Comparison of ENCODE assay signal across 17 mouse cellular contexts in the genomic region with DNA sequence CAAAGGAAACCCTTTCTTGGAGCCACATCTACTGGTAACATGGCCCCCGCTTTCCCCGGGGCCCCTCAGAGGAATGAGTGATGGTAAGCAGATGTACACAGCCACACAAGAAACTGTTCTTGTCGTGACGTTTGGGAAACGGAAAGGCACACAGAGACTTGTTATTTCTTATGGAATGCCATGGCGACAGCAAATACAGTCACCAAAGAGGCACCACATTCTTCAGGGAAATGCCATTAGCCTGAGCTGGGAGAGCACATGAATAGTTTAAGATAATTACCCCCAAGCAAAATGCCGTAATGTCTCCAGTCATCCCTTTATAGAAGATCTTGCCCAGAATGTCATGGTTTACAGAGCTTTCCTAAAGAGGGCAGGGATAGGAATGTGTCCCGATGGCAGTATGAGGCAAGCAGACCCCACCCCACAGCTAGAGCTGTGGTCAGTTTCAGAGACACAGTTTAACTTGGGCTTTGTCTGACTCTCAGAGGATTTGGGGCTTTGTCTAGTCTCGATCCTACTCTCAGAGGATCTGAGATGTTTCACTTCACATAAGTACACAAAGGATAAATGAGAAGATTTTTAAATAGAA.
A peak's percentile ranks its signal among the peaks of the same experiment; 100 is the strongest.
DNase-seq lines count a peak whose midpoint lies in the region; ATAC-seq and TF ChIP-seq lines count a peak whose summit lies in the region.
"Had no signal": no experiment of that assay in that cellular context is flagged by ENCODE, and none has a peak within 500 bp of the region (broad histone marks: within the 10 kb centered on the region; RNA-seq: fewer than 3 reads in every experiment).

No protein-coding gene starts in this region.

- WGBS in heart, embryonic 16.5 days: 34% methylated on average over 9 of the region's 9 CpGs
- 59% methylated on average over 9 of the region's 9 CpGs for WGBS in midbrain, embryonic 13.5 days
- WGBS in midbrain, embryonic 15.5 days: 57% methylated on average over 9 of the region's 9 CpGs

- ATAC-seq in heart, embryonic 16.5 days (replicated peaks; ENCODE audit: extremely low read depth, insufficient read depth, low FRiP score): no peak
- ATAC-seq in midbrain, embryonic 13.5 days: no peak
- ATAC-seq in midbrain, embryonic 15.5 days (replicated peaks): no peak
- ATAC-seq: inflammation-experienced regulatory T-cells, adult 6 months had no signal

- no peak for TF ChIP-seq POLR2A in brain, embryonic 14.5 days (IDR thresholded peaks at IDR 0.05; ENCODE audit: borderline replicate concordance, extremely low read depth, insufficient read depth, insufficient read length, poor library complexity, severe bottlenecking)

- TF ChIP-seq CTCF in brain, embryonic 14.5 days (IDR thresholded peaks at IDR 0.05; ENCODE audit: borderline replicate concordance, extremely low read depth, insufficient read depth, insufficient read length): no peak

- H3K9ac ChIP-seq in heart, embryonic 16.5 days (ENCODE audit: low read length): peak overlapping the region; percentile 22; the same call in 1 of the 2 replicates
- H3K9ac ChIP-seq in midbrain, embryonic 13.5 days (replicated peaks): no peak overlapping the region
- no peak overlapping the region for H3K9ac ChIP-seq in midbrain, embryonic 15.5 days
- H3K9ac ChIP-seq: forebrain, embryonic 12.5 days; liver, embryonic 14.5 days had no signal

- peaks cover 26% of the 10 kb centered on the region for H3K4me1 ChIP-seq in heart, embryonic 16.5 days (ENCODE audit: control insufficient read depth, insufficient read depth, low read length)
- H3K4me1 ChIP-seq in midbrain, embryonic 13.5 days (replicated peaks): peaks cover 38% of the 10 kb centered on the region
- peaks cover 33% of the 10 kb centered on the region for H3K4me1 ChIP-seq in midbrain, embryonic 15.5 days

- H3K4me3 ChIP-seq in heart, embryonic 16.5 days (ENCODE audit: low read length): no peak overlapping the region
- H3K4me3 ChIP-seq in midbrain, embryonic 13.5 days (replicated peaks): no peak overlapping the region
- H3K4me3 ChIP-seq in midbrain, embryonic 15.5 days: no peak overlapping the region
- H3K4me3 ChIP-seq: forebrain, embryonic 12.5 days; heart, adult 2 months had no signal

- no peaks in the 10 kb centered on the region for H3K36me3 ChIP-seq in heart, embryonic 16.5 days (ENCODE audit: control insufficient read depth, insufficient read depth)
- H3K36me3 ChIP-seq in midbrain, embryonic 13.5 days: 0 out of 2 replicates have a peak, but pooled peaks cover 6% of the 10 kb centered on the region
- H3K36me3 ChIP-seq in midbrain, embryonic 15.5 days (replicated peaks): no peaks in the 10 kb centered on the region

- DNase-seq in heart, postnatal 4 days: no peak
- DNase-seq in brain, embryonic 14.5 days (ENCODE audit: low read depth): peak; percentile 39
- DNase-seq in hindlimb bud, embryonic 11.5 days (ENCODE audit: extremely low spot score, low read depth, low spot score): peak; percentile 10
- DNase-seq in cerebellum, adult 9-11 months: no peak
- no peak for DNase-seq in yolk sac, embryonic 10.5 days (ENCODE audit: low spot score)
- DNase-seq: cerebellum, adult 2 months; embryo, embryonic 11 days; heart, adult 2 months; kidney, postnatal 14 days; thymus, adult 2 months had no signal

- no peaks in the 10 kb centered on the region for H3K27me3 ChIP-seq in heart, embryonic 16.5 days (ENCODE audit: control insufficient read depth, insufficient read depth, low read length)
- no peaks in the 10 kb centered on the region for H3K27me3 ChIP-seq in midbrain, embryonic 13.5 days
- no peaks in the 10 kb centered on the region for H3K27me3 ChIP-seq in midbrain, embryonic 15.5 days (replicated peaks)
- H3K27me3 ChIP-seq: CH12.LX; forebrain, embryonic 12.5 days had no signal

- H3K4me2 ChIP-seq in heart, embryonic 16.5 days (ENCODE audit: low read depth, low read length): peak overlapping the region; percentile 21; the same call in 1 of the 2 replicates
- H3K4me2 ChIP-seq in midbrain, embryonic 13.5 days (replicated peaks): no peak overlapping the region
- H3K4me2 ChIP-seq in midbrain, embryonic 15.5 days: no peak overlapping the region
- H3K4me2 ChIP-seq: forebrain, embryonic 12.5 days had no signal

- H3K9me3 ChIP-seq in heart, embryonic 16.5 days (replicated peaks; ENCODE audit: control insufficient read depth, low read length): no peaks in the 10 kb centered on the region
- no peaks in the 10 kb centered on the region for H3K9me3 ChIP-seq in midbrain, embryonic 13.5 days
- H3K9me3 ChIP-seq in midbrain, embryonic 15.5 days: no peaks in the 10 kb centered on the region
- H3K9me3 ChIP-seq: forebrain, embryonic 12.5 days had no signal

- no peak overlapping the region; the same call in 1 of the 2 replicates for H3K27ac ChIP-seq in heart, embryonic 16.5 days (ENCODE audit: low read length)
- 0 out of 2 replicates have a peak overlapping the region, but pooled peaks have one; percentile 4 for H3K27ac ChIP-seq in midbrain, embryonic 13.5 days
- H3K27ac ChIP-seq in midbrain, embryonic 15.5 days: no peak overlapping the region
- H3K27ac ChIP-seq: forebrain, embryonic 12.5 days; heart, adult 2 months; liver, embryonic 14.5 days had no signal

Comparison
In these comparisons a context has a peak if more than half of its experiments do, and no peak if none do; other contexts are left out.
1. DNase-seq: peak in brain, embryonic 14.5 days (single experiment) and hindlimb bud, embryonic 11.5 days (single experiment); none in heart, postnatal 4 days (single experiment), cerebellum, adult 9-11 months (single experiment) and yolk sac, embryonic 10.5 days (single experiment).